Mouse (Mus musculus) lung, postnatal 0 days (tissue): ENCODE data around the gene Gm29133.

ENCODE experiments used
- CTCF ChIP-seq: IDR thresholded peaks from 2 replicates; pipeline ENCODE4 v1.5.1; 2016; ENCODE audit warnings: antibody characterized with exemption, mild to moderate bottlenecking
- EP300 ChIP-seq: IDR thresholded peaks from 2 replicates; pipeline ENCODE4 v1.6.1; 2016; ENCODE audit warnings: antibody characterized with exemption, mild to moderate bottlenecking, control low read depth

GRCm38 (mm10) chr3:75835286-75835967, 87.4 kb downstream of the Gm29133 start:
- TF ChIP-seq CTCF (no peak), EP300 (no peak)
